Mouse (Mus musculus) G1E (cell line): ENCODE data around the gene Hapln3.

ENCODE experiments used
- CTCF ChIP-seq: IDR thresholded peaks from 2 replicates; pipeline ENCODE4 v1.5.1; 2012; ENCODE audit warnings: low read depth, low read length, inconsistent platforms, mixed read lengths
- GATA1 ChIP-seq: IDR thresholded peaks from 2 replicates; pipeline ENCODE4 v1.6.1; 2012; ENCODE audit warnings: borderline replicate concordance, low read length, inconsistent platforms, mixed read lengths
- POLR2AphosphoS5 ChIP-seq: IDR thresholded peaks from 2 replicates; pipeline ENCODE4 v1.6.1; 2012; ENCODE audit warnings: low read depth, low read length, inconsistent platforms; ENCODE audit not compliant: insufficient replicate concordance

GRCm38 (mm10) chr7:79129883-79130282, 935 bp downstream of the Hapln3 start:
- no peak for TF ChIP-seq GATA1
- TF ChIP-seq POLR2AphosphoS5: no peak
- TF ChIP-seq CTCF: no peak
